Mouse (Mus musculus): ENCODE measurements around the gene Med13. TPM values are rescaled to one million over a fixed set of nuclear protein-coding genes. Genes with fewer than 3 reads are reported as not detected.

Med13 gene
- polyA plus RNA-seq, 2 experiments = 3.7 to 5.0 TPM

GRCm38 (mm10) chr11:86371266-86371665 is 13.9 kb upstream of the Med13 start:
- no peaks in the 10 kb centered on the region for H3K36me3 ChIP-seq (replicated peaks; ENCODE audit: control insufficient read depth, insufficient read depth, low read depth)
- TF ChIP-seq CTCF (IDR thresholded peaks at IDR 0.05; ENCODE audit: low read depth) (no peak), EP300 (IDR thresholded peaks at IDR 0.05; ENCODE audit: low read depth) (no peak)
- WGBS (ENCODE audit: insufficient replicate concordance) = 66% methylated on average over 7 of the region's 7 CpGs
- no peaks in the 10 kb centered on the region for H3K9me3 ChIP-seq (ENCODE audit: control insufficient read depth, low read length)
- no peaks in the 10 kb centered on the region for H3K27me3 ChIP-seq (ENCODE audit: control insufficient read depth, insufficient read depth, low read length)
- no peak for ATAC-seq (ENCODE audit: insufficient read depth)
- H3K9ac ChIP-seq (replicated peaks) = no peak overlapping the region
- H3K27ac ChIP-seq = no peak overlapping the region
- H3K4me3 ChIP-seq (ENCODE audit: insufficient read depth in 1 of 2, low read depth in 2 of 2, low read length in 2 of 2) = no peak overlapping the region
- H3K4me2 ChIP-seq (ENCODE audit: low read depth) = no peak overlapping the region
- DNase-seq (ENCODE audit: low read depth in 3 of 3, low spot score in 3 of 3) = no peak
- H3K4me1 ChIP-seq (replicated peaks; ENCODE audit: control insufficient read depth in 2 of 2, insufficient read depth in 2 of 2, low read length in 1 of 2) = peaks cover 0 to under 1% of the 10 kb centered on the region in 2 experiments; a peak in 2 of 4 replicates

- H3K27me3 ChIP-seq (ENCODE audit: control insufficient read depth, insufficient read depth, low read length) = no peaks in the 10 kb centered on the region
- ATAC-seq (ENCODE audit: insufficient read depth) = no peak
- 71% methylated on average over 5 of the region's 5 CpGs for WGBS (ENCODE audit: insufficient replicate concordance)
- no peaks in the 10 kb centered on the region for H3K36me3 ChIP-seq (replicated peaks; ENCODE audit: control insufficient read depth, insufficient read depth, low read depth)
- TF ChIP-seq EP300 (IDR thresholded peaks at IDR 0.05; ENCODE audit: low read depth) = no peak
- TF ChIP-seq CTCF (IDR thresholded peaks at IDR 0.05; ENCODE audit: low read depth) = no peak
- H3K9ac ChIP-seq (replicated peaks) = no peak overlapping the region
- no peak overlapping the region for H3K4me2 ChIP-seq (ENCODE audit: low read depth)
- no peak overlapping the region for H3K27ac ChIP-seq
- H3K4me3 ChIP-seq (ENCODE audit: insufficient read depth in 1 of 2, low read depth in 2 of 2, low read length in 2 of 2) = no peak overlapping the region
- no peaks in the 10 kb centered on the region for H3K4me1 ChIP-seq (replicated peaks; ENCODE audit: control insufficient read depth in 2 of 2, insufficient read depth in 2 of 2, low read length in 1 of 2)
- no peak for DNase-seq (ENCODE audit: low read depth in 3 of 3, low spot score in 3 of 3)
- H3K9me3 ChIP-seq (ENCODE audit: control insufficient read depth, low read length) = no peaks in the 10 kb centered on the region
Measured at GRCm38 (mm10) chr11:86369860-86370259, 12.5 kb upstream of the Med13 start.

- H3K9ac ChIP-seq (replicated peaks) = no peak overlapping the region
- H3K4me2 ChIP-seq (ENCODE audit: low read depth) = no peak overlapping the region
- ATAC-seq (ENCODE audit: insufficient read depth) (no peak), DNase-seq (ENCODE audit: low read depth in 3 of 3, low spot score in 3 of 3) (no peak)
- no peaks in the 10 kb centered on the region for H3K36me3 ChIP-seq (replicated peaks; ENCODE audit: control insufficient read depth, insufficient read depth, low read depth)
- H3K27me3 ChIP-seq (ENCODE audit: control insufficient read depth, insufficient read depth, low read length) = no peaks in the 10 kb centered on the region
- TF ChIP-seq EP300 (IDR thresholded peaks at IDR 0.05; ENCODE audit: low read depth) (no peak), CTCF (IDR thresholded peaks at IDR 0.05; ENCODE audit: low read depth) (no peak)
- H3K27ac ChIP-seq = no peak overlapping the region
- whole genome bisulfite sequencing (ENCODE audit: insufficient replicate concordance) = 59% methylated on average over 5 of the region's 5 CpGs
- H3K4me1 ChIP-seq (replicated peaks; ENCODE audit: control insufficient read depth in 2 of 2, insufficient read depth in 2 of 2, low read length in 1 of 2) = no peaks in the 10 kb centered on the region
- no peaks in the 10 kb centered on the region for H3K9me3 ChIP-seq (ENCODE audit: control insufficient read depth, low read length)
- H3K4me3 ChIP-seq (ENCODE audit: insufficient read depth in 1 of 2, low read depth in 2 of 2, low read length in 2 of 2) = no peak overlapping the region
Measured at GRCm38 (mm10) chr11:86369003-86369402, 11.6 kb upstream of the Med13 start.

GRCm38 (mm10) chr11:86364709-86365452 is 7.5 kb upstream of the Med13 start:
- H3K36me3 ChIP-seq (replicated peaks; ENCODE audit: control insufficient read depth, insufficient read depth, low read depth) = no peaks in the 10 kb centered on the region
- no peak overlapping the region for H3K9ac ChIP-seq (replicated peaks)
- no peaks in the 10 kb centered on the region for H3K27me3 ChIP-seq (ENCODE audit: control insufficient read depth, insufficient read depth, low read length)
- 55% methylated on average over 5 of the region's 5 CpGs for WGBS (ENCODE audit: insufficient replicate concordance)
- no peaks in the 10 kb centered on the region for H3K9me3 ChIP-seq (ENCODE audit: control insufficient read depth, low read length)
- TF ChIP-seq CTCF (IDR thresholded peaks at IDR 0.05; ENCODE audit: low read depth) = no peak
- no peak for TF ChIP-seq EP300 (IDR thresholded peaks at IDR 0.05; ENCODE audit: low read depth)
- H3K4me3 ChIP-seq (ENCODE audit: insufficient read depth in 1 of 2, low read depth in 2 of 2, low read length in 2 of 2) = no peak overlapping the region
- no peaks in the 10 kb centered on the region for H3K4me1 ChIP-seq (replicated peaks; ENCODE audit: control insufficient read depth in 2 of 2, insufficient read depth in 2 of 2, low read length in 1 of 2)
- H3K27ac ChIP-seq = no peak overlapping the region
- no peak for DNase-seq (ENCODE audit: low read depth in 3 of 3, low spot score in 3 of 3)
- no peak overlapping the region for H3K4me2 ChIP-seq (ENCODE audit: low read depth)
- no peak for ATAC-seq (ENCODE audit: insufficient read depth)

GRCm38 (mm10) chr11:86357984-86358528 is 654 bp upstream of the Med13 start:
- DNase-seq (ENCODE audit: low read depth in 3 of 3, low spot score in 3 of 3) = peak; percentile 93 to 96 (median 95)
- H3K36me3 ChIP-seq (replicated peaks; ENCODE audit: control insufficient read depth, insufficient read depth, low read depth) = peaks cover 18% of the 10 kb centered on the region
- TF ChIP-seq EP300 (IDR thresholded peaks at IDR 0.05; ENCODE audit: low read depth) (0 out of 2 replicates have a peak, but pooled peaks have one; percentile 28), CTCF (IDR thresholded peaks at IDR 0.05; ENCODE audit: low read depth) (peak; percentile 94)
- H3K4me2 ChIP-seq (ENCODE audit: low read depth) = peak overlapping the region; percentile 88
- H3K4me3 ChIP-seq (ENCODE audit: insufficient read depth in 1 of 2, low read depth in 2 of 2, low read length in 2 of 2) = peak overlapping the region; percentile 98 to 100
- peak; percentile 95 for ATAC-seq (ENCODE audit: insufficient read depth)
- peak overlapping the region; percentile 100 for H3K9ac ChIP-seq (replicated peaks)
- no peaks in the 10 kb centered on the region for H3K9me3 ChIP-seq (ENCODE audit: control insufficient read depth, low read length)
- H3K27ac ChIP-seq = peak overlapping the region; percentile 90
- WGBS (ENCODE audit: insufficient replicate concordance) = under 1% methylated on average over 44 of the region's 45 CpGs
- peaks cover 12 to 13% of the 10 kb centered on the region in 2 experiments for H3K4me1 ChIP-seq (replicated peaks; ENCODE audit: control insufficient read depth in 2 of 2, insufficient read depth in 2 of 2, low read length in 1 of 2)
- no peaks in the 10 kb centered on the region for H3K27me3 ChIP-seq (ENCODE audit: control insufficient read depth, insufficient read depth, low read length)
